Mouse (Mus musculus) midbrain, embryonic 15.5 days (tissue): ENCODE data around the gene Exosc10. TPM values are rescaled to one million over a fixed set of nuclear protein-coding genes. Genes with fewer than 3 reads are reported as not detected.

Experiments used
- ATAC-seq: fragments of 200-750 bp; cut with Nextera tagmentation; replicated peaks from 2 replicates; pipeline ENCODE4 v1.8.0; 2017; ENCODE audit warnings: moderate TSS enrichment
- H3K27ac ChIP-seq: fragments of 300-500 bp; sonication (generic); 2 replicates; pipeline ENCODE4 v1.5.1; 2015; ENCODE audit warnings: mild to moderate bottlenecking, inconsistent platforms
- H3K27me3 ChIP-seq: fragments of 300-500 bp; sonication (generic); replicated peaks from 2 replicates; pipeline ENCODE4 v1.6.1; 2015; ENCODE audit warnings: inconsistent platforms
- H3K36me3 ChIP-seq: fragments of 300-500 bp; sonication (generic); replicated peaks from 2 replicates; pipeline ENCODE4 v1.6.1; 2015; ENCODE audit warnings: inconsistent platforms
- H3K4me1 ChIP-seq: fragments of 300-500 bp; sonication (generic); 2 replicates; pipeline ENCODE4 v1.6.1; 2015; ENCODE audit warnings: inconsistent platforms
- H3K4me2 ChIP-seq: fragments of 300-500 bp; sonication (generic); 2 replicates; pipeline ENCODE4 v1.6.1; 2015; ENCODE audit warnings: inconsistent platforms, mild to moderate bottlenecking, moderate library complexity
- H3K4me3 ChIP-seq: fragments of 300-500 bp; sonication (generic); 2 replicates; pipeline ENCODE4 v1.5.1; 2015; ENCODE audit warnings: mild to moderate bottlenecking, inconsistent platforms
- H3K9ac ChIP-seq: fragments of 300-500 bp; sonication (generic); 2 replicates; pipeline ENCODE4 v1.6.1; 2015; ENCODE audit warnings: mild to moderate bottlenecking, inconsistent platforms
- H3K9me3 ChIP-seq: fragments of 300-500 bp; sonication (generic); 2 replicates; pipeline ENCODE4 v1.6.1; 2016; ENCODE audit warnings: inconsistent platforms
- WGBS: fragments of 180-500 bp; shearing (Covaris S2); methylation state at CpG from one replicate; pipeline ENCODE4 v1.1.7; 2015; ENCODE audit warnings: mixed read lengths; 5-methylcytosine and 5-hydroxymethylcytosine counted together
- polyA plus RNA-seq: library from polyadenylated mRNA; unstranded; fragments of >200 nt; fragmentation: Nextera tagmentation; extraction: Ambion mirVana; gene quantifications from 2 replicates; pipeline ENCODE4 v1.2.1, GENCODE M21; 2015

The Exosc10 gene
- polyA plus RNA-seq, 1 experiment from 2014 or later, result 99.4 TPM

- Histone ChIP-seq H3K27me3 (no peaks in the 10 kb centered on the region), H3K9me3 (no peaks in the 10 kb centered on the region), H3K4me2 (no peak overlapping the region), H3K4me1 (no peaks in the 10 kb centered on the region), H3K9ac (no peak overlapping the region), H3K36me3 (peaks cover 3% of the 10 kb centered on the region; the same call in 1 of the 2 replicates), H3K27ac (no peak overlapping the region), H3K4me3 (no peak overlapping the region)
- ATAC-seq, result no peak
- 89% methylated on average over 4 of the region's 4 CpGs for WGBS
Measured at GRCm38 (mm10) chr4:148601871-148602270, 43.6 kb downstream of the Exosc10 start.

DNA sequence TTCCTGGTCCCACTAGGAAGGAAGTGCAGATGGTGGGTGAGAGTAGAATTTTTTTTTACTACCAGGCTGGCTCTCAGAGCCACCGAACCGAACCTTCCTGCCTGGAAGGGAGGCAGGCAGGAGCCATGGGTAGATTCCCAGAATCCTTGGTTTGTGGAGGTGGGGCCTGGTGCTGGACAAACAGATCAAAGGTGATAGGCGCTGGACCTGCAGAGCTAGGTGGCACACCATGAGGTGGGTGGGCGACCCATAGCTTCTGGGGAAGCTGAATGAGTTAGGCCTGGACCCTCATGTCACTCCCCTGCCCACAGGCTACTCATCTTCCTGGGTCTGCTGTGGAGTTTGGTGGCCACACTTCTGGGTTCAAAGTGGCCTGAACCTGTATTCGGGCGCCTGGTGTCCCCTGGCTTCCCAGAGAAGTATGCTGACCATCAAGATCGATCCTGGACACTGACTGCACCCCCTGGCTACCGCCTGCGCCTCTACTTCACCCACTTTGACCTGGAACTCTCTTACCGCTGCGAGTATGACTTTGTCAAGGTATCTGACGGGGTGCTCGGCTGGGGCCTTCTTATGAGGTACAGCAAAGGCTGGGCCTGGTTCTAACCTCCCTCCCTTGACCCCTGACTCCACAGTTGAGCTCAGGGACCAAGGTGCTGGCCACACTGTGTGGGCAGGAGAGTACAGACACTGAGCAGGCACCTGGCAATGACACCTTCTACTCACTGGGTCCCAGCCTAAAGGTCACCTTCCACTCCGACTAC, 44.3 kb downstream of the Exosc10 start, which contains the start of gene Masp2:
Gene Masp2 (plus strand): TSS at position 198 of the 764 bp plus-strand sequence.
- ATAC-seq, result no peak
- Histone ChIP-seq H3K27ac (no peak within 1 kb of the TSS), H3K9me3 (no peaks in the 10 kb centered on the region), H3K36me3 (0 out of 2 replicates have a peak, but pooled peaks cover 3% of the 10 kb centered on the region), H3K4me1 (no peaks in the 10 kb centered on the region), H3K4me3 (no peak within 1 kb of the TSS), H3K9ac (no peak within 1 kb of the TSS), H3K4me2 (no peak within 1 kb of the TSS), H3K27me3 (no peaks in the 10 kb centered on the region)
- WGBS, result 94% methylated on average over 14 of the region's 14 CpGs

DNA sequence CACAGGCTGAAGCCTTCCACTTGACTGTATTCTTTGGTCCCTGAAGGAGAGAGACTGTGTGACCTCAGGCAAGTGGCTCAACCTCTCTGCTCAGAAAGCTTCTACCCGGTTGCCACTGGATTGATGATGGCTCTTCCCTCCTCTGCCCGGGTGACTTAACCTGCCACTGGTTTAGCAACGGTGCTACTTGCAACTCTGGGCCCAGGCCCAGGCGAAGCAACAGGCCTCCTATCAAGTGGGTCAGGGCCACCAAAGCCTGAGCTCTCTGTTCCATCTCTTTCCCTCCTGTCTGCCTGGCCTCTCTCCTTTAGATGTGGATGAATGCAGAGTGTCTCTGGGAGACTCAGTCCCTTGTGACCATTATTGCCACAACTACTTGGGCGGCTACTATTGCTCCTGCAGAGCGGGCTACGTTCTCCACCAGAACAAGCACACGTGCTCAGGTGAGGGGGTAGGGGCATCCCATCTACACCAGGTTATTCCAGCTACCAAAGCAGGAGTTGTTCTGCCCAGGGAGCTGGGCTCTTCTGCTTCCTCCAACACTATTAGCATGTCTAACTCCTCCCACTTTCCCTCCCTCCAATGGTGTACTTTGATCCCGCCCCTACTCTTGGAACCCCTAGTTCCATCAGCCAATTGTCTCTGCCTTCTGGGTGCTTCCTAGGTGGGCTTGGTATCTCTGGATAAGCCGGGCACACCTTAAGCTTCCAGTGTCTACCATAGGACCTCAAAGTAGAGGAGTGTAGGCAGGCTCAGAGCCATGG, 45.3 kb downstream of the Exosc10 start:
- no peak overlapping the region for H3K4me3 ChIP-seq
- no peaks in the 10 kb centered on the region for H3K27me3 ChIP-seq
- no peaks in the 10 kb centered on the region for H3K4me1 ChIP-seq
- ATAC-seq, result no peak
- 0 out of 2 replicates have a peak, but pooled peaks cover 3% of the 10 kb centered on the region for H3K36me3 ChIP-seq
- H3K9ac ChIP-seq, result no peak overlapping the region
- 75% methylated on average over 10 of the region's 10 CpGs for WGBS
- no peak overlapping the region for H3K4me2 ChIP-seq
- H3K9me3 ChIP-seq, result no peaks in the 10 kb centered on the region
- no peak overlapping the region for H3K27ac ChIP-seq

DNA sequence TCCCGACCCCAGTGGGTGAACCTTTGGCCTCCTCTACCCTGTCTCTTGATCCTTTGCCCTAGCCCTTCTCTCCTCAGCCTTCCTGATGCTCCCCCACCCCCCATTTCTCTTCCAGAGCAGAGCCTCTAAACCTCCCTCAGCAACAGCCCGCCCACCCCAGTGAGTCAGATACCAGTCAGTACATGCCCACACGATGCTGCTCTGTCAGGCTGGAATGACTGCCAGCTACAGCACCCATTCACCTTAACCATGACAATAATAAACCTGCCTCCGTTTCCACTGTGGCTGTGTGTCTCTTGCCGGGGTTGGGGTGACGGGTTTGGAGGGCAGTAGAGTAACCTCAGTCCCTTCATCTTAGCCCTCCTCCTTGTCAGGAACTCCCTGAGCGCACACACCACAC, 45.9 kb downstream of the Exosc10 start:
- WGBS, result 82% methylated on average over 7 of the region's 7 CpGs
- H3K27ac ChIP-seq, result no peak overlapping the region
- no peak overlapping the region for H3K4me3 ChIP-seq
- no peak for ATAC-seq
- no peak overlapping the region for H3K9ac ChIP-seq
- no peaks in the 10 kb centered on the region for H3K27me3 ChIP-seq
- H3K36me3 ChIP-seq, result no peaks in the 10 kb centered on the region
- no peak overlapping the region for H3K4me2 ChIP-seq
- no peaks in the 10 kb centered on the region for H3K4me1 ChIP-seq
- no peaks in the 10 kb centered on the region for H3K9me3 ChIP-seq

- no peaks in the 10 kb centered on the region for H3K9me3 ChIP-seq
- H3K9ac ChIP-seq, result no peak overlapping the region
- H3K27me3 ChIP-seq, result no peaks in the 10 kb centered on the region
- 92% methylated on average over 3 of the region's 3 CpGs for WGBS
- ATAC-seq, result no peak; the same call in 1 of the 2 replicates
- no peaks in the 10 kb centered on the region for H3K4me1 ChIP-seq
- no peak overlapping the region for H3K27ac ChIP-seq
- H3K36me3 ChIP-seq, result no peaks in the 10 kb centered on the region
- H3K4me3 ChIP-seq, result no peak overlapping the region
- no peak overlapping the region for H3K4me2 ChIP-seq
Measured at GRCm38 (mm10) chr4:148604541-148605165, 46.4 kb downstream of the Exosc10 start.

DNA sequence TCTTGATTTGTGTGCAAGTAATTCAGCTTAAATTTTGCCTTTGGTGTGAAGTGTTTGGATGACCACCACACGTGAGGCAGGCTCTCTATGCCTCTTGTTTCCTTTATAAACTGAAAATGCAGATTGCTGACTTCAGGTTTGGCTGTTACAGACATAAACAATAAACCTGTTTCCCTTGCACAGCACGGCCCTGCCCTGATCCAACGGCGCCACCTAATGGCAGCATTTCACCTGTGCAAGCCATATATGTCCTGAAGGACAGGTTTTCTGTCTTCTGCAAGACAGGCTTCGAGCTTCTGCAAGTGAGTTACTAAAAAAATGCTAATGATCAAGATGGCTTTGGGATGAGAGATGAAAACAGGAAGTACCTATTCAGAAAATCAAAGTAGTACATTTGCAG, 49.5 kb downstream of the Exosc10 start:
- Histone ChIP-seq H3K4me3 (no peak overlapping the region), H3K9me3 (no peaks in the 10 kb centered on the region), H3K27ac (no peak overlapping the region), H3K4me2 (no peak overlapping the region), H3K4me1 (no peaks in the 10 kb centered on the region), H3K27me3 (no peaks in the 10 kb centered on the region), H3K9ac (no peak overlapping the region), H3K36me3 (no peaks in the 10 kb centered on the region)
- WGBS, result 29% methylated on average over 5 of the region's 5 CpGs
- ATAC-seq, result no peak

GRCm38 (mm10) chr4:148609805-148610204, 51.6 kb downstream of the Exosc10 start:
- WGBS, result 91% methylated on average over 5 of the region's 5 CpGs
- H3K9ac ChIP-seq, result no peak overlapping the region
- no peaks in the 10 kb centered on the region for H3K9me3 ChIP-seq
- no peak overlapping the region for H3K4me2 ChIP-seq
- H3K27ac ChIP-seq, result no peak overlapping the region
- no peak for ATAC-seq
- no peaks in the 10 kb centered on the region for H3K27me3 ChIP-seq
- no peak overlapping the region for H3K4me3 ChIP-seq
- H3K4me1 ChIP-seq, result no peaks in the 10 kb centered on the region
- peaks cover 2% of the 10 kb centered on the region for H3K36me3 ChIP-seq

GRCm38 (mm10) chr4:148610631-148611364, 52.6 kb downstream of the Exosc10 start:
- no peak overlapping the region for H3K4me2 ChIP-seq
- H3K4me3 ChIP-seq, result no peak overlapping the region
- no peaks in the 10 kb centered on the region for H3K9me3 ChIP-seq
- 78% methylated on average over 5 of the region's 5 CpGs for WGBS
- no peak overlapping the region for H3K27ac ChIP-seq
- H3K9ac ChIP-seq, result no peak overlapping the region
- H3K4me1 ChIP-seq, result no peaks in the 10 kb centered on the region
- ATAC-seq, result no peak
- H3K36me3 ChIP-seq, result peaks cover 11% of the 10 kb centered on the region
- H3K27me3 ChIP-seq, result no peaks in the 10 kb centered on the region

- no peaks in the 10 kb centered on the region for H3K27me3 ChIP-seq
- no peaks in the 10 kb centered on the region for H3K9me3 ChIP-seq
- 63% methylated on average over 4 of the region's 4 CpGs for WGBS
- H3K36me3 ChIP-seq, result peaks cover 21% of the 10 kb centered on the region
- ATAC-seq, result no peak
- no peak overlapping the region for H3K4me2 ChIP-seq
- no peaks in the 10 kb centered on the region for H3K4me1 ChIP-seq
- H3K27ac ChIP-seq, result no peak overlapping the region
- no peak overlapping the region for H3K4me3 ChIP-seq
- no peak overlapping the region for H3K9ac ChIP-seq
Measured at GRCm38 (mm10) chr4:148612557-148612956, 54.3 kb downstream of the Exosc10 start.

DNA sequence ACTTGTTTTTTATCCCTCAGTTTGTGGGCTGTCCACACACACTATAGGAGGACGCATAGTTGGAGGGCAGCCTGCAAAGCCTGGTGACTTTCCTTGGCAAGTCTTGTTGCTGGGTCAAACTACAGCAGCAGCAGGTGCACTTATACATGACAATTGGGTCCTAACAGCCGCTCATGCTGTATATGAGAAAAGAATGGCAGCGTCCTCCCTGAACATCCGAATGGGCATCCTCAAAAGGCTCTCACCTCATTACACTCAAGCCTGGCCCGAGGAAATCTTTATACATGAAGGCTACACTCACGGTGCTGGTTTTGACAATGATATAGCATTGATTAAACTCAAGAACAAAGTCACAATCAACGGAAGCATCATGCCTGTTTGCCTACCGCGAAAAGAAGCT, 55.5 kb downstream of the Exosc10 start:
- Histone ChIP-seq H3K9me3 (no peaks in the 10 kb centered on the region), H3K9ac (no peak overlapping the region), H3K4me2 (no peak overlapping the region), H3K36me3 (peaks cover 28% of the 10 kb centered on the region), H3K27ac (no peak overlapping the region), H3K27me3 (no peaks in the 10 kb centered on the region), H3K4me3 (no peak overlapping the region), H3K4me1 (no peaks in the 10 kb centered on the region)
- 62% methylated on average over 9 of the region's 9 CpGs for WGBS
- ATAC-seq, result no peak

- Histone ChIP-seq H3K4me2 (no peak overlapping the region), H3K9me3 (no peaks in the 10 kb centered on the region), H3K27me3 (no peaks in the 10 kb centered on the region), H3K36me3 (peaks cover 72% of the 10 kb centered on the region), H3K27ac (no peak overlapping the region), H3K4me1 (peaks cover 16% of the 10 kb centered on the region), H3K4me3 (no peak overlapping the region), H3K9ac (no peak overlapping the region)
- no peak for ATAC-seq
- 81% methylated on average over 1 of the region's 1 CpGs for WGBS
Measured at GRCm38 (mm10) chr4:148619805-148620204, 61.6 kb downstream of the Exosc10 start.

DNA sequence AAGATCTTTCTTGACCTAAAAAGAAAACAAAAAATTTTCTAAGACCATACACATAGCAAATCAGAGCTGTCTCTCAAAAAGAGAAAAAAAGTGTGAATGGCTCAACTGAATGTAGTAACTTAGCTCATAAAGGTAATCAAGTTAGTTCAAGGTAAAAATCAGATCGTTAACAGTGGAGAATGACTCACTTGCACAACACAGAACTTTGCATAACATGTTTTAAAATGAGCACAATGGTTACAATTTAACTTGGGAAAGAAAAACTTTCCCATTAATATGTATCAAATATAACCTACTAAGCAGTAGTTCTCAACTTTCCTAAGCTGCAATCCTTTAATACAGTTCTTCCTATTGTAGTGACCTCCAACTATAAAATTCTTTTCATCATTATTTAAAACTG, 62.5 kb downstream of the Exosc10 start:
- Histone ChIP-seq H3K36me3 (peaks cover 63% of the 10 kb centered on the region), H3K9me3 (no peaks in the 10 kb centered on the region), H3K4me2 (no peak overlapping the region), H3K27me3 (no peaks in the 10 kb centered on the region), H3K4me3 (no peak overlapping the region), H3K4me1 (peaks cover 24% of the 10 kb centered on the region), H3K9ac (no peak overlapping the region), H3K27ac (no peak overlapping the region)
- ATAC-seq, result no peak
- 100% methylated on average over 1 of the region's 1 CpGs for WGBS
